Mouse (Mus musculus) liver, adult (tissue): ENCODE data around the gene C8g.

Source experiments
- GATA4 ChIP-seq: IDR thresholded peaks from 2 replicates; pipeline ENCODE4 v1.6.1; 2014; ENCODE audit warnings: mild to moderate bottlenecking, low read length; ENCODE audit not compliant: insufficient replicate concordance

Gene C8g

DNA sequence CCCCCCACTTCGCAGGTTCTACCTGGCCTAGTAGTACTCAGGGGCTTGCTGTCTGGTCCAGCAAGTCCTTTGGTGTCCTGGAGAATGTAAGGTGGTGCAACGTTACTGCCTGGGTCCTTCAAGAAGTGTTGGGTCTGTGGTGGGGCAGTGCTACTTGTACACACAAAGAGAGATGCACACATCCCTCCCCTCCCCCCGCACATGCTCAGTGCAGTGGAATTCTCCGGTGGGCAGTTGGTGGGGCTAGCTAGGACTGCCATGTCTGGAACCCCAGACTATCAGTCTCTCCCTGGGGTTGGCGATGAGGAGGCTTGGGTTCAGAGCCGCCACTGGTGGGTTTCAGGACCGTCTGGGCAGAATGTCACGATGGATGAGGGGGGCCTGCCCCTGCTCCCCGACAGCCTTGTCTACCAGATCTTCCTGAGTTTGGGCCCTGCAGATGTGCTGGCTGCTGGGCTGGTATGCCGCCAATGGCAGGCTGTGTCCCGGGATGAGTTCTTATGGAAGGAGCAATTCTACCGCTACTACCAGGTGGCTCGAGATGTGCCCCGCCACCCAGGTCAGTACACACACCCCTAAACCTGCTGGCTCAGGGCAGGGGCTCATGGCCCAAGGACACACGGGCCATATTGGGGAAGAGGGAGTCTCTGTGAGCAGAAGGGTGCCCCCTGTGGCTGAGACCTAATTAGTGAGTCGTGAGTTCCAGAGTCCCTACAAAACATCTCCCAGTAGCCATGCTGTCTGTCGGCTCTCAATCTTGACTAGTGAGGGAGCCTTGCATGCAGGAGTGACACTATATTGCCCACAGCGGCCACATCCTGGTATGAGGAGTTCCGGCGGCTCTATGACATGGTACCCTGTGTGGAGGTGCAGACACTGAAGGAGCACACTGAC is at the start of gene C8g:
Gene C8g, minus strand, starts transcription at position 127 of the 894 bp plus-strand sequence.
- TF ChIP-seq GATA4 = no peak

DNA sequence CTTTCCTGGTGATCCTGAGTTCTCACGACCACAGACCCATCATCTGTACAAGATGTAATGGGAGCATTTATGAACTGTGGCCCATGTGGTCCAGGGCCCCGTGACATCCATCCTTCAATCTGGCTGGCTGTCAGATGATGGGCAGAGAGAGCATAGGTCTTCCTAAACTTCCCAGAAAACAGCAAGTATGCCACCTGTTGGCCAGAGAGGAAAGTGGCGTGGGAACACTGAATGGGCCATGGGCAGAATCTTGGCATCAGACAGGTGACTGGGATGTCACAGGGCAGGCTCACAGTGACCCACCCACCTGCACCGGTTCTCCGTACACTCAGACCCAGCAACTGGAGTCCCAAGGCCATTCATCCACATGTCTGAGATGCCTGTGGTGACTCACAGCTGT is 49.7 kb upstream of the C8g start:
- TF ChIP-seq GATA4 = no peak

DNA sequence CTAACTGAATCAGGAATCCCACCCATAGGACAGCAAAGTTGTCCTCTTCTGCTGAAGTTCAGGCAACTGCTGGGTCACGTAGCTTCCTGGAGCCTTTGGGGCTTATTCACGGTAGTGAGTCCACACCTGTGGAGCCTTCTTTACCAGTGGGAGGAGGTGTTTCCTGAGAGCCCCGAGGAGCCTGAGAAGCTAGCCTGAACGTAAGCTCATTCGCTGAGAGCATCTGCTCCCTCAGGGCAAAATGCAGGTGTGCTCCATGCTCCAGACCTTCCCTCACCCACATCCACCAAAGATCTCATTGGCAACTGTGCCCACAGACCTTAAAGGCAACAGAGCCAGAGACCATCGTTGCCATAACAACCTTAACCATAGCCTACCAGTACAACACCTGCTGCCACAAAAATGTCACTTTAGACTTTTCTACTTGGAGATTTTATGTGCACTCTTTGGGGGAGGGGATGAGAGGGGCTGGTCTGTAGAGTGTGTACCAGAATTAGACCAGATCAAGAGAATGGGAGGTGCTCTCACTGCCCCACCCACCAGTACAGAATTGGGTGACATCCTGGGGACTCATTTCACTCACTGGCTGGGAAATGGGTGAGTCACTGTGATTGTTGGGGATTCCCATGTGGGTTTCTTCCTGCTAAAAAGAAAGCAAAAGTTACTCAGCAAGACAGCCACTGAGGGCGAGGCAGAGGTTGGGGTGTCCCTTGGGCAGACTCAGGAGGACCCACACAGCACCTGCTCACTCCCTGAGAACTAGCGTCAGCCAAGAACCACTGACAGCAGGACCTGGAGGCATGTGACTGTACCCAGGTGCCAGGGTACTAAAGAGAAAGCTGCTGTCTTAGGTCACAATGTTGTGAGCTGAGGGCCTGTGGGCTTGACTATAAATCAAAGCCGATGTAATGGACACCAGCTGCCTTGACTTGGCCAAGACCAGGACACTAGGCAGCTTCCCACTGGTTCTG is 47.8 kb upstream of the C8g start:
- TF ChIP-seq GATA4 = no peak

DNA sequence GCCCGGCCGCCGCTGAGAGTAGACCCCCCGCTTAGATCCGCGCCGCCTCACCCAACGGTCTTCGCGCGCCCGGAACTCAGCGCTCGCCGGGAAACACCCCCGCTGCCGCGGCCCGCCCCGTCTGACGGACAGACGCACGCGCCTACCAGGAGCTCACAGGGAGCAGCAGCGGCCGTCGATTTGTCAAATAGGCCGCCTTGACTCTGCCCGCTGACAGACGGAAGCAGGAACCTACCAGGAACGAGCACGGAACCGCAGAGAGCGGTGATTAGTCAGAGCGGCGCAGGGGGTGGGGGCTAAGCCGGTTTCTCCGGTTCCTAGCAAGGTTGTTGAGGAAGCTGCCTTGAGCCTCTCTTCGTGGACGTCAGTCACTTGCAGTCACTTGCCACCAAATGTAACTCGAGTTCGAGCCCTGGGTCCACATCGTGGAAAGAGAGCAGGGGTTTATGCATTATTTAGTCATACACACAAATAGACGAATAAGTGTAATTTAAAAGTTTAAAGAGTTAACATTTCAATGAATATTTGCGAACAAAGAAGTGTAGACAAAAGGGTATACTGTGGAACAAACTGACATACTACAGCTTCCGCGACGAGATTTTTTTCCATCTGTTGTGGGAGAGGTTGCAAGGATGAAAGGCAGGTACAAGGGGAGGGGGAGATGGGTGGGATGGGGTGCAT is 45.4 kb upstream of the C8g start, which contains the start of gene Traf2:
Gene Traf2, minus strand, starts transcription at position 130 of the 681 bp plus-strand sequence.
- no peak; the same call in 1 of the 2 replicates for TF ChIP-seq GATA4

DNA sequence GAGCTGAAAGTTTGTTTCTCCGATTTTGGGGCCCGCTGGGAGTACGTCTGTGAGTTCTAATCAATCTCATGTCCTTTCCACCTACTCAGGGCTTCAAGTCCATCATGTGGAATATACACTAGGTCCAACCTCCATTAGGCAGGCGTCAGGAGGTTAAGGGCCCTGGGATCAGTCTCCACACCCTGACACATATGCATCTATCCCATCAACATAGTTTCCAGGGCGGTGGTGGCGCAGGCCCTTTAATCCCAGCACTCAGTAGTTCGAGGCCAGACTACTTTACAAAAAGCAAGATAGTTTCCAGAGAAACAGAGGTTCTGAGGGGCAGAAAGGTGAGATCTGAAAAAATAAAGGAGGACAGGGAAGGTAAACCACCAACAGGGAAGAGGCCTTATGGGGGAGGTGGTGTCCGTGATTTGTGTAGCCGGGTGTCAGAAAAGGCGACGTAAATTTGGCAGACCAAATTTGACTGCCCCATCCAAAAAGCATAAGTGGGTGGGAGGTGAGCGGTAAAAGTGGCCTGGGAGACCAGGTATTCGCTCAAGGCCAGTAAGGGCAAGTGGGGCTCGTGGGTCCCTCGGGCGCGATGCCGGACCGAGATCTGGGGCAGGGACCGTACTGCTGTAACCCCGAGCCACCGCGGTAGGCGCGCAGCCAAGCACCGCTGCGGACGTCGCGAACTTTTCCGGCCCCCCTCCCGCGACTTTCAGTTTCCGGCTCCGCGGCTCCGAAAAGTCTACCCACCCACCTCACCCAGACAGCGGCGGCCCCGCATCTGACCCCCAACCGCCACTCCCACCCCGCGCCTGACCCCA is 44.7 kb upstream of the C8g start:
- no peak; the same call in 1 of the 2 replicates for TF ChIP-seq GATA4

DNA sequence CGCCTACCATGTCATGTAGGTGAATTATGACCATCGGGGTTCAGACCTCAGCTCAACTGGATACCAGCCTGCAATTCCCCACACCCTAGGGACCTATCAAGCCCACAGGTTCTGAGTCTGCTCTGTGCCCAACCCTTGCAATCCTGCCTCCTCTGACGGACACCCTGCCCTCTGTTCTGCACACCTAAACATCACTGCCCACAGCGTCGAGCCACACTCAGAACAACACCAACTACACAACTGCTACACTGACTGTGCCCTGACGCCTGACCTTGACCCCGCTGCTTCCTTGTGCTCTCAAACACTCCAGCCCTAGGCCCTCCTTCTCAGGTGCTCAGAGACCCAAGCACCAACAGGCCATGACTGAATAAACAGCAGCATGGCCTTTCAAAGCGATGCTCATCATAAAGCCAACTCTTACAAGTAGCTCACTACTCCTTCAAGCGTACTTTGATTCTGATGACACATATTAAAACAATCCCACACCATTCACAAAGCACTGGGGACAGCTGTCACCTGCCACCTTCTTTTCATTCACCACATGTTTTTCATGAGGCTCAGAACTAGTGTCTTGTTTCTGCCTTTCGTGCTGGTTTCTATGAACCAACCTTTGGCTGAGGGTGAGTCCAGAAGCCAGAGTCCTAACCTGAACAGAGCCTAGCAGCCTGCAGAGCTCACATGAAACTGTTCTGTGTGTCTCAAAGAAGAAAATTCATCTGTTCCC is 40.3 kb upstream of the C8g start:
- no peak for TF ChIP-seq GATA4

DNA sequence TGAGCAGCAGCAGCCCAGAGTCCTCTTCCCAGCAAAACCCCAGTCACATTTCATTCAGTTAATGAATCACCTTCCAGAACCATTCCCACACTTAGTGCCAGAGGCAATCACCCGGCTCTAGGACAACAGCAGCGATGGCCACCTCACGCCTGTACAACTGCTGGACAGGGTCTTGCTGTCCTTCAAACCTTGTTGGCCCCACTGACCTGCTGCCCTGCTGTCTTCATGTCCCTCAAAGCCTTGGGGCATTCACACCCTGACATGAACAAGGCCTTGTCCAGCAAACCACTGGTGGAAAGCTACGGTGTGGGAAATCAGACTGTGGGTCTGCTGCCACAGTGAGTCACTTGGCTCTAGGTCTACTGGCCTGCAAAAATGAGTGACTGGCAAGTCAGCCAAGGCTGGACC is 39.0 kb upstream of the C8g start:
- no peak for TF ChIP-seq GATA4

DNA sequence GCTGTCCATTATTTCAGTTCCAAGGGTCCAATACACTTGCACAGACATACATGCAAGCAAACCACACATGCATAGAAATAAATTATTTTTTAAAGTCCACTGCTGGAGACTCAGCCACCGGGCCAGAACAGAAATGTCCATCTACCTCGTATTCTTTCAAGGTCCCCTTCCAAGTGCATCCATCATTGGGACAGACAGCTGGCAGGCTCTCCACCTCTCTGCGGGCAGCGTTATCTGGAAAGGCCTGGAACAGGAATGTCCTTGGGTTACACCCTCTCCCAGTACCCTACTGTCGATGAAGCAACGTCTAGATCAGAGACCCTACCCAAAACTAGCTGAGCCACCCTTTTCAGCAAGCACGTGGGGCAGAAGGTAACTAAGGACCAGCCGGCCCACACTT is 35.0 kb upstream of the C8g start:
- no peak for TF ChIP-seq GATA4

DNA sequence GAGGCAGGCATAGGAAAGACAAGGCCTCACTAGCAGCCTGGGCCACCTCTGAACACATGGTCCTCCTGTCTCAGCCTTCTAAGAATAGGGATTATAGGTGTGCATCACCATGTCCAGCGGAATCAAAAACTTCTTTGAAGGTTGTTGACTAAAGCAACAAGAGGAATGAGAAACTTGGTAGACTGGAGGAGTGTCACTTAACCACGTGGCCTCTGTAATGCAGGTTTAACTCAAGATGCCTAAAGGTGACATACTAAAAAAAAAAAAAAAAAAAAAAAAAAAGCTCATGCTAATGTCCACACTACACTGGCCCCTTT is 33.3 kb upstream of the C8g start:
- TF ChIP-seq GATA4 = no peak

DNA sequence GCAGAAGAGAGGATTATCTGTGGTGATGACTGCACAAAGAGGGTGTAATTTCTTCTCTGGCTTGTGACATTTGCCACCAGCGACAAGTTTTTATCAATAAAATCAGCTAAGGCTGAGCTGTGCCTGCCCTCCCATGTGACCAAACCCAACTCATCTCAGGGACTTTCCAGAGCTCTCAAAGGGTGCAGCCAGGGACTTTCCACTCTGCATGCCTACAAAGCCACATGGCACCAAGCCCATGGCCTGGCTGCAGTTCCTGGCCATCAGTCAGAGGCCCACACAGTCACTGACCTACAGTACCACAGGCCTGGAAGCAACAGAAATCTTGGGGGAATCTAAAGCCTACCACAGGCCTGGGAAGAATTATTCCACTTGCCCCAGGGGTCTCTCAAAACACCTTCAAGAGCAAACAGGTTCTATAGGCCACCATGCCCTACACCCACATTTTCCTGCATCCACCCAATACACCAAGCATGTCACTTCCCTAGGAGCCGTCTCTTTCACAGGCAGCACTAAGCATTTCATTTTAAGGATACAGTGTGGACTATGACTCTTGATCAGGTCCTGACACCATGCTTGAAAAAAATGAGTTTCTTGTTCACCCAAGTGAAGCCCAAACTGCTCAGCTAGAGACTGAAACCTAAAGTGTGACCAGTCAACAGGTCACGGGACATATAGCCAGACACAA is 32.8 kb upstream of the C8g start:
- peak; percentile 63; the same call in 1 of the 2 replicates for TF ChIP-seq GATA4

DNA sequence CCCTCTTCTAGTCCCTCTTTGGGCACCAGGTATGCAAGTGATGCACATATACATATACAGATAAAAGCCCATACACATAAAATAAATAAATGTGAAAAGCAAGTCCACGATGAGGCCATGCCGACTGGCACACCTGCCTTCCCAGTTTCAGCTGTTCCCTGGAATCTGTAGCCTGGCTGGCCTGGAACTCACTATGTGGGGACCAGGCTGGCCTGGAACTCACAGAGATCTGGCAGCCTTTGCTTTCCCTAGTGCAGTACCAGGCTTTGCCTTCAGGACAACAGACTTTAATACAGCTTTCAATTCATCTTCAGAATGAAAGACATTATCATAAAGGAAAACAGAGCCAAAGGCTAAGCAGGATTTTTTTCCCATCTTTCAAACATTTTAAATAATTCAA is 32.2 kb upstream of the C8g start:
- TF ChIP-seq GATA4 = no peak

DNA sequence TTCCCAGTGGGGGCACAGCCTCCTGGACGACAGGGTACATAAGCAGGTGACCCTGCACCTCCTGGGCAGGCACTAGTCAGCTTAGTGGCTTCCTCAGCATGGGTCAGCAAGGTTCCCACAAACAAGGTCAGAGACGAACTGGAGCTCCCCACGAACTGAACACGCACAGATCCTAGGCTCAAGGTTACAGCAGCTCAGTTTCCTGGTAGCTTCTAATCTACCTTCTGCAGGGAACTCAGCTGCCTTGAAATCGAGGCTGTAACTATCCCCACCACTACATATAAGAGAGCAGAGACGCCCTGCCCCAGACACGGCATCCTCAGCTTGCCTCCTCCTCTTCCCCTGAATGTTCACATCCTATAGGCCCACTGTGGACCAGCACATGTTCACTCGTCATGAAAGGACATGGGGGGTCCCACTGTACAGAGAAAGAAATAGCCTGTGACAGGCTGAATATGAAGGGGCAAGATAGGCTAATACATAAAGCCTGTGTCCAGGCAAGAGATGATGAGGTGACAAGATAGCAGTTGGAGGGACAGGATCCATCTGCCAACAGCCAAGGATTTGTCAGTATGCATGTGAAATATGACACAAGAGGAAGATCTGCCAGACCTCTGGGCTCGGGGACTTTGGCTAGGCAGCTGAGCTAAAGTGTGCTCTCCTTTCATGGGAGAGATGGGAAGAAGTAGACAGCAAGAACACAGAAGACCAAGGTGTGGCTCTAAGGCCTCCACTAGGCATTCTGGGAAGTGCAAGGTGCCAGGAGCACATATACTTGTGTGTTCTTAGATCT is 25.2 kb upstream of the C8g start:
- TF ChIP-seq GATA4 = no peak
